Mouse (Mus musculus) heart, postnatal 14 days (tissue): ENCODE measurements around the gene Arhgef40. TPM values are rescaled to one million over a fixed set of nuclear protein-coding genes. Genes with fewer than 3 reads are reported as not detected.
A peak's percentile ranks its signal among the peaks of the same experiment; 100 is the strongest.

ENCODE experiments used
- DNase-seq, 2 experiments: peaks; one replicate each; pipeline ENCODE4 v3.0.0; 2021 to 2022
- intact Hi-C: fragments of 180-260 bp; cut with DNase I; formaldehyde crosslinking; loops from one replicate; pipeline ENCODE4 v1.15.1; 2025
- total RNA-seq, 2 experiments: library from RNA; stranded (reverse); gene quantifications; 2 replicates each; pipeline ENCODE4 v1.2.3; 2021

Gene Arhgef40
- total RNA-seq, 2 experiments from 2014 or later: 39.7 to 47.1 TPM

DNA sequence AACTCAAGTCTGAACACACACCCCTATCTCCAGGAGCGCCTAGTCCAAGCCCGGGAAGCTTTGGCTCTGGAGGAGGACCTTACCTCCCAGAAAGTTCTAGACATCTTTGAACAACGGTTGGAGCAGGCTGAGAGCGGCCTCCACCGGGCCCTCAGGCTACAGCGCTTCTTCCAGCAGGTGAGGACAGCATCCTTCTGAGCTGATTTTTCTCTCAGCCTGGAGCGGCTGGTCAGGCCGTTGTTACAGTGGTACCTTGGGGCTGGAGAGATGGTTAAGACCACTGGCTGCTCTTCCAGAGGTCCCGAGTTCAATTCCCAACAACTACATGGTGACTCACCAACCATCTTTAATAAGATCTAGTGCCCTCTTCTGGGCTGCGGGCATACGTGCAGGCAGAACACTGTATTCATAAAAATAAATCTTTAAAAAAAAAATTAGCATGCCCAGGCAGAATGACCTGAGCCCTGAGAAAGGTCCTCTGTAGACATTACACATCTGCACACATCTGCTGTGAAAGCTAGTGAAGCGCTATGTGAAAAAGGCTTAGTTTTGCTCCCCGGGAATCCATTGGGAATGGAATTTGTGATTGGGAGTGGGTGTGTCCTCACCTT is 11.8 kb downstream of the Arhgef40 start:
- no peak for DNase-seq
- intact Hi-C loops: no loop called here

GRCm38 (mm10) chr14:51996866-51997265 is 12.3 kb downstream of the Arhgef40 start:
- DNase-seq: no peak

GRCm38 (mm10) chr14:51997483-51997882 is 13.0 kb downstream of the Arhgef40 start:
- intact Hi-C loops: no loop called here
- DNase-seq: no peak

More at GRCm38 (mm10) chr14:51996866-51997265, 12.3 kb downstream of the Arhgef40 start:
- intact Hi-C loops: no loop called here

DNA sequence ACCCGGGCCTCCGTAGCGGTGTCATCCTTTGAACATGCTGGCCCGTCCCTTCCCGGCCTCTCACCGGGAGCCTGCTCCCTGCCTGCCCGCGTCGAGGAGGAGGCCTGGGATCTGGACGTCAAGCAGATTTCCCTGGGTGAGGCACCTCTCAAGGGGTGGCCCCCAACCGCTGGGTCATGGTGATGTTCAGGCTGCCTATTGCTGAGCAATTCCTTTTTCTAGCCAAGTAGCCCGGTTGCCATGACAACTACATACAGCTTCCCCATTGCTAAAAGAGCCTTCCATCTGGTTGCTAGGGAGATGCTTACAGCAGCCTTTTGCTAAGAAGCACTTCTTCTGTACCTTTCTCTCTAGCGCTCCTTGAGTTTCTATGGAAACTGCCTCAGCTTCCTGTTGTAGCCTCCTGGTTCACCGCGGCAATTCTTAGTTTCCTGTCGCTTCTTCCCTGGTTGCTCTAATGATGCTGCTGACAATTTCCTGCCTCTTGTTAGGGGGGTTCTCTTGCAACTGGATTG is 19.5 kb downstream of the Arhgef40 start:
- DNase-seq: no peak
- intact Hi-C loops: no loop called here

DNA sequence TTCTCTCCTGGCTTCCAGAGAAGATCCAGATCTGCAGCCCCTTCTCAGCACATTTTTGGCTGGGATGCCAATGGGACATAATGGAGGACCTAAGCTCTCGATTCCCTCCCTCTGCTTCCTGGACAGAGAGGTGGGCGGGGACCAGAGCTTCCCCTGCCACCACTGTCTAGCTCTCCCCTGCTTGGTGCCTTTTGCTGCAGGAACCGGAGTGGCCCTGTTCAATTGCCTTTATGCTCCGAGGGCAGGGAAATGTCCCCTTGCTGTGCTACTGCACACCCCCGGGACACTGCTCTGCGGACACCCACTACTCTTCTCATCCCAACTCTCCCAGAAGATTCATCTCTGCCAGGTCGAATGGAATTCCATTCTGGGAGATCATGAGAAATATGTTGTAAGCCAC is 20.6 kb downstream of the Arhgef40 start:
- DNase-seq: no peak

GRCm38 (mm10) chr14:52005616-52006015 is 21.1 kb downstream of the Arhgef40 start:
- intact Hi-C loops: no loop called here

More for the DNA sequence above, 20.6 kb downstream of the Arhgef40 start:
- intact Hi-C loops: no loop called here

GRCm38 (mm10) chr14:52006241-52006640 is 21.7 kb downstream of the Arhgef40 start:
- no peak for DNase-seq
- intact Hi-C loops: no loop called here

More at GRCm38 (mm10) chr14:52005616-52006015, 21.1 kb downstream of the Arhgef40 start:
- no peak for DNase-seq

GRCm38 (mm10) chr14:52006771-52007170 is 22.3 kb downstream of the Arhgef40 start:
- intact Hi-C loops: no loop called here
- DNase-seq: no peak

GRCm38 (mm10) chr14:52008321-52009203 is 24.0 kb downstream of the Arhgef40 start:
- intact Hi-C loops: loop anchor here (1.0 kb wide), 1 partner anchor 106 kb away; no protein-coding TSS in a partner anchor

GRCm38 (mm10) chr14:52009361-52009760 is 24.8 kb downstream of the Arhgef40 start:
- DNase-seq: no peak
- intact Hi-C loops: no loop called here

More at GRCm38 (mm10) chr14:52008321-52009203, 24.0 kb downstream of the Arhgef40 start:
- DNase-seq: peak; percentile 92 to 96

DNA sequence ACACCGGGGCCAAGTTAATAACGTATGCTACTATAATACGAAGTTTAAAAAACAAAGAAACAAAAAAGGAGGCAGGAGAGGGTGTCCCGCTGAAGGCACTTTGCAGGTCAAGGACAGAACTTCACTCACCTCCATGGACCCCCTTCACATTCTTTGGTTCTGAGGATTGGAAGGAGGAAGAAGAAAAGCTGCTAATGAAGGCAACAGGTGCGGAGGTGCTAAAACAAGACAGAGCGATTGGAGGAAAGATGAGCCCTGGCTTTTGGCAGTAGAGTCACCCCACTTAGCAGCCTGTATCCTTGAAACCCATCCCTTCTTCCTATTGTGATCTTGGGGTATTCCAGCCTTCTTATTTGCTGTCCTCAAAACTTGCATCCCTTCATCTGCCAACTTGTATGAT is 25.3 kb downstream of the Arhgef40 start:
- intact Hi-C loops: no loop called here
- no peak for DNase-seq

DNA sequence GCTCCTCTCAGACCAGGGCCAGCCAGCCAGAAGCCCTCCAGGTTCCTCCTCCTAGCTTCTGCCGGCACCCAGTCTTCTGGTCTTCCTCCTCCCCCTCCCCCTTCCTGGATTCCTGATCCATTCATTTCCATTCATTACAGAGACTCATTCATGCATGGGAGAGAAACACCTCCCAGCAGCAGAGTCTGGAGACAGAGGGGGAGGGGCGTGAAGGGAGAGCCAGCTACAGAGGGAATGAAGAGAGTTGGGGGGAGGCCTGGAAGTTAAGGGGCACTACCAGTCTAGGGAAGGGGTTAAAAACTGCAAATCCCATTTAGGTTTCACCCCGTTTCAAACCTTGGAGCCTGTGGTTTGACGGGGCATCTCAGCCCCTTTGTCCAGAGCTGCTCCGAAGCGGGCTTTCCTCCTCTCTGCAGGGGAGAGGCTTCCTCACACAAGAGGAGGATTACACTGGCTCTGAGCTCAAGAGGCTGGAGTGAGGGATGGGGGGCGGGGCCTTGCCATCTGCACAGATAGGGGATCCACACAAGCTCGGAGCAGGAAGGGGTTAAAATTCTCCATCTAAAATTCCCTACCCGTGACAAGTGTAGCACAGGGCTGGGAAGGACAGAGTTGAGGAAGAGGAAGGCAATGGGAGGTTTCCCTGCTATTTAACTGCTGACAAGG is 26.1 kb downstream of the Arhgef40 start:
- no peak for DNase-seq
- intact Hi-C loops: no loop called here

DNA sequence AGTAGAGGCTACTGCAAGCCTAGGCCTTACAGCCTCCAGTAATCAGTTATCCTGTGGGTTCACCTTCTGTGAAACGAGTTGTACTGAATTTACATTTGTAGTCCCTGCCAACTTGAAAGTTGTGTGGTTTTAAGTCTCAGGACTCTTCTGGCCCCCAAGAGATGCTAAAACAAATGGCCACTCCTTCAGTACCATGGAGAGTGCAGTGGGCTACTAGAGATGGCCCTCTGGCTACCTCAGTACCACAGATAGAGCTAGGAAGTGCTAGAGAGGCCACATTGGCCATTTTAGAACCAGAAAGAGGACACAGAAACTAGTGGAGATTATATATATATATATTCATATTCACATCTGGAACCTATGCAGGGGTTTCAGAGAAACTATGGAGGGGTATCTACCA is 27.2 kb downstream of the Arhgef40 start:
- intact Hi-C loops: no loop called here

GRCm38 (mm10) chr14:52012085-52012484 is 27.6 kb downstream of the Arhgef40 start:
- intact Hi-C loops: no loop called here
- DNase-seq: no peak

More for the DNA sequence above, 27.2 kb downstream of the Arhgef40 start:
- no peak for DNase-seq

DNA sequence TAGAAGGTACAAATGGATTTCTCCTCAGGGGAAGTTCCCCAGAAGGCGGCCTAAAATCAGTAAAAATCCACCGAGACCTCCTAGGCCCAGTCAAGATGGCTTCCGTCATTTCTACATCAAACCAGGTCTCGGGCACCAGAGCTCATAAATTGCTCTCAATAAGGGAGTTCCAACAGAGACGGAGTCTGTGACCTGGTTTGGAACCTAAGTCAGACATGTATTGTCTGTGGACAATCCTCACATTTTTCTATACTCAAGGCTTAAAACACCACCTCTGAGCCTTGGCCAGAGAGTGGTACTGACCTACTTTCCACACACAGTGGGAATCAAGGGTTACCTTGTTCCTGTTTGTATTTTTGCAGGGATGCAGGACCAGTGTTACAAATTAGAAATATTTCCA is 28.0 kb downstream of the Arhgef40 start:
- intact Hi-C loops: no loop called here
- no peak for DNase-seq

GRCm38 (mm10) chr14:52013021-52013610 is 28.6 kb downstream of the Arhgef40 start:
- intact Hi-C loops: no loop called here
- DNase-seq: no peak

- intact Hi-C loops: no loop called here
- DNase-seq: peak; percentile 43 to 59
These were observed 29.3 kb downstream of the Arhgef40 start for GRCm38 (mm10) chr14:52013771-52014219.

DNA sequence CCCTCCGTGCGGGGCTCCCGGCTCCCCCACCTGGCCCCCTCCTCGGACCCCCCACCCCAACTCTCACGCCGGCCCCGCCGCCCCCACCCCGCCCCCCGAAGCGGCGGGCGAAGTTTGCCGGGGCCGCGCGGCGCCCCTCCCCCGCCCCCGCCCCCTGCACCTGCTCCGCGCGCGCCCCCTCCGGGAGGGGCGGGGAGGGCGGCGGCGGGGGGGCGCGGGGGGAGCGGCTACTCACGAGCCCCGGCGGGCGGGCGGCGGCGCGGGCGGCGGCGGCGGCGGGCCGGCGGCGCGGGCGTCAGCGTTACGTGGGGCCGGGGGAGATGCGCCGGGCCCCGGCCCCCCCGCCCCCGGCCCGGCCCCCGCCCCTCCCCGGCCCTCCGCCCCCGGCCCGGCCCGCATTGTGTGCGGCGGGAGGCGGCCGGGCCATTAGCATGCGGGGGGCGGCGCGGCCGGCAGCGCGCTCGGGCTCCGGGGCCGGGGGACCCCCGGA is 29.8 kb downstream of the Arhgef40 start:
- intact Hi-C loops: no loop called here
- DNase-seq: no peak

- intact Hi-C loops: no loop called here
- DNase-seq: peak; percentile 63 to 65
These were observed 30.3 kb downstream of the Arhgef40 start for GRCm38 (mm10) chr14:52014761-52015311.
